Mouse (Mus musculus) mouse trophoblast stem cell (cell line): Measurements from ENCODE around the gene Atpif1.

Experiments
- in situ Hi-C, 2 experiments: fragments of 300-500 bp; cut with MseI, MboI; formaldehyde crosslinking; loops; 2 replicates in 1 of 2; 3 replicates in 1 of 2; pipeline ENCODE4 v1.15.1; 2025

The Atpif1 gene

GRCm38 (mm10) chr4:132527917-132528522 is 5.4 kb downstream of the Atpif1 start:
- in situ Hi-C loops: no loop called here

GRCm38 (mm10) chr4:132526678-132527077 is 6.8 kb downstream of the Atpif1 start:
- in situ Hi-C loops: no loop called here

DNA sequence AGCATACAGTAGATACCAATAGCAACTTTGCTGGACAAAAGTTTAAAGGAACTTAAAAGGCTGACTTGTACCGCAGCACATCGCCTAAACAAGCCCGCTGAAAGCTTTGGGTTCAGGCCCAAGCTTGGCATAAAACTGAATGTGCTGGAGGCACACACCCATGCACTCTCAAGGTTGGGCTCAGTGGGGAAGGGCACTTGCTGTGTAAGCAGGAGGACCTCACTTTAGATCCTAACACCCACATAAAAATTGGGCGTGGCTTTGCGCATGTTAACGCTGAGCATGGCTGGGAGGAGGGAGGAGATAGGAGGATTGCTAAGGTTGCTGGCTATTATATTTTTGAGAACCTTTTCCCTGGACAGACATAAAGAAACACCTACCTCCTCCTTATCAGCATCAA is 8.7 kb downstream of the Atpif1 start:
- in situ Hi-C loops: no loop called here

- in situ Hi-C loops: no loop called here
Measured at GRCm38 (mm10) chr4:132524321-132524741, 9.1 kb downstream of the Atpif1 start.

GRCm38 (mm10) chr4:132519188-132519587 is 14.3 kb downstream of the Atpif1 start:
- in situ Hi-C loops: no loop called here

GRCm38 (mm10) chr4:132518066-132518465 is 15.4 kb downstream of the Atpif1 start:
- in situ Hi-C loops: no loop called here

- in situ Hi-C loops: no loop called here
Measured at GRCm38 (mm10) chr4:132515369-132516155, 17.9 kb downstream of the Atpif1 start.

- in situ Hi-C loops: no loop called here
Measured at GRCm38 (mm10) chr4:132514555-132515135, 18.8 kb downstream of the Atpif1 start.

DNA sequence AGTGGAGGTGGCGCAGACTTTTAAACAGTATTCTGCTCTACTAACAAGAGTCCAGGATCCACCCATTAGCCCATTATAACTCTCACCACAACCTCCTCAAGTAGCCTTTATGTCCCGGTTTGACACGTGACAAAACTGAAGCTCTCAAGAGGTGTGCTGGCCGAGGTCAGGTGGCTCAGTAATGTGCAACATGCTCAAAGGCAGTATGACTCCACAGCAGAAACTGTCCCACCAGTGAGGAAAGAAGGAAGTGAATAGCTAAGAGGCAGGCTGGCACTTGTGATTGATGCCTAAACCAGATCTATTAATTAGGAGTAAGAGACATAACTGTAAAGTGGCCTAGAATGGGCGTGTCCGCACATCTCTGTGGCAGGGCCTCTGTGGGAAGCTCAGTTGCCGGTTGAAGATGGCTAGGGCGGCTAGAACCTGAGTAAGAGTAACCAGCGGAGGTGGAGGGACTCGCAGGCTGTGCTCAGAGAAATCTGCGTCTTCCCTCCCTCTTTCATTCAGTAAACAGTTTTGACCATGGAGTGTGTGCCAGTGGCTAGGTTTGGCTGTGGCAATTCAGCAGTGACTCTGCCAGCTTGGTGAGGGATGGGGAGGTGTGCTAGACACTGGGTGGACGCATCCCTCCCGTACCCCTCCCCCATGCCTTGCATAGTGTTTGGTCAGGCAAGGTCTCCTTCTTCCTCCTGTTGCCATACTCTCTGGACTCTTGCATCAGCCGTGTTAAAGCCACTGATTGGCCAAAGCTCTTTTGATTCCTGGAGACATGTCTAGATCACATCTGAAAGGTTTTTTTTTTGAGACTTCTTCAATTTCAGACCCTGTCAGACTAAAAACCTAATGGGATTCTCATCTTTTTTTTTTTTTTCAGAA is 19.8 kb downstream of the Atpif1 start:
- in situ Hi-C loops: no loop called here

DNA sequence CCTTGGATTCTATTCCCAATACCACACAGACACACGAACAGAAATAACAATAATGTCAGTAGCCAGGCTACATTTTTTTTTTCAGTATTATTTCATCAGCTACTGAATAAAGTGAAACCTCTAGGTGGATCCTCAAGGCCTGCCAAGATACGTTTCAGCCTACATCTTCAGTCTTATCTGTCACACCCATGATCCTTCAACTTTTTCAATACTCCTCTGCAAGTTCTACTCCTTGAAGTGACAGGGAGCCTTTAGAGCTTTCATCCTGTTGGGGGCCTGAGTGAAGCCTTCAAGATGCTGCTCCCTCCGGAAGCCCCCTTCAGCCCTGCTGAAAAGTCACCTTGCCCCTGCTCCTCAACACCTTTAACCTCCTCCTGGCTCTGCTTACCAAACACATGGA is 21.4 kb downstream of the Atpif1 start:
- in situ Hi-C loops: no loop called here

DNA sequence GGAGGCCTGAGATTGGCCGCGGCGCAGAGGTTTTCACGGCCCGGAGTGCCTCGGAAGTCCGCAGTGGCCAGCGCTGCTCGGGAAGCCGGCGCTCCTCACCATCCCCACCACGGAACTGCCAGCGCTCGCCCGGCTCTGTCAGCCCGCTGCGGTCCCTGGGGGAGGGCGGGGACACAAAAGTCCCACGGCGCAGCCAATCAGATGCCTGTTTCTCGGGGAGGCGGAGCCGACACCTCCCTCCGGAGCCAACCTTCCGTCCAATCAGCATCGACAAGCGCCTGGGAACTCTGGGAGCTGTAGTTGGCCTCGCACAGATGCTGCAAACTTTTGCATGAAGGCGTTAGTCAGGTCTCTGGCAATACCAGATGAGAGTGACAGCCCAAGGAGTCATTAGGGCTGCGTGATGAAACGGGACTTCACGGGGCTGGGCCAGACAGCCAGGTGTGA is 23.1 kb downstream of the Atpif1 start, which contains the start of gene Sesn2:
Gene Sesn2, minus strand, starts transcription at position 150 of the 447 bp plus-strand sequence.
- in situ Hi-C loops: no loop called here

- in situ Hi-C loops: no loop called here
Measured at GRCm38 (mm10) chr4:132509621-132510296, 23.7 kb downstream of the Atpif1 start.

- in situ Hi-C loops: no loop called here
Measured at GRCm38 (mm10) chr4:132507210-132507609, 26.2 kb downstream of the Atpif1 start.

DNA sequence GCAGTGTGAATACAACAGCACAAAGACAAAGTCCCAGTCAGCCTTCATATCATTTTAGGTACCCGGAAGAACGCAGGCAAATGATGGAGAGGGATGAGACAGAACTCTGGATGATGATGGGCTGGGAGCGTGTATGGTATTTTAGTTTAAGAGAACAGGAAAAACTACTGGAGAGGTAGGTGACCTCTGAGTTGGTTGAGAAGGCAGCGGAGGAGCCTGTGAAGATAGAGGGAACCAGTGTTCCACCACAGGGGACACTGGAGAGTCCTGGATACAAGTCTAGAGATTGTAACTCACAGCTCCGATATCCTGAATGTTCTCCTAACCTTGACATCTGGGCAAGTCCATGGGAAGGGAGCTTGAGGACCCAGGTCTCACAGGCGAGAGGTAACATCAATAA is 27.2 kb downstream of the Atpif1 start:
- in situ Hi-C loops: no loop called here

- in situ Hi-C loops: no loop called here
Measured at GRCm38 (mm10) chr4:132505800-132506199, 27.7 kb downstream of the Atpif1 start.

GRCm38 (mm10) chr4:132505034-132505738 is 28.3 kb downstream of the Atpif1 start:
- in situ Hi-C loops: no loop called here

GRCm38 (mm10) chr4:132503344-132503743 is 30.1 kb downstream of the Atpif1 start:
- in situ Hi-C loops: no loop called here

DNA sequence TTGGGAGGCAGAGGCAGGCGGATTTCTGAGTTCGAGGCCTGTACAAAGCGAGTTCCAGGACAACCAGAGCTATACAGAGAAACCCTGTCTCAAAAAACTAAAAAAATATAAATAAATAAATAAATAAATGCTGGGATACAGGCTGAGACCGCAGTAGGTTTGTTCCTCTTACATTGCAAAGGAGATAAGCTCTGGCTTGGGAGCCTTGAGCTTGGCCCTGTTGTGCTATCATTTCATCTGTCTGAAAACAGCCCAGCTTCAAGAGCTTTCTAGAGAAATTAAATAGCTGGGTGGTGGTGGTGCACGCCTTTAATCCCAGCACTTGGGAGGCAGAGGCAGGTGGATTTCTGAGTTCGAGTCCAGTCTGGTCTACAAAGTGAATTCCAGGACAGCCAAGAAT is 31.8 kb downstream of the Atpif1 start:
- in situ Hi-C loops: no loop called here

DNA sequence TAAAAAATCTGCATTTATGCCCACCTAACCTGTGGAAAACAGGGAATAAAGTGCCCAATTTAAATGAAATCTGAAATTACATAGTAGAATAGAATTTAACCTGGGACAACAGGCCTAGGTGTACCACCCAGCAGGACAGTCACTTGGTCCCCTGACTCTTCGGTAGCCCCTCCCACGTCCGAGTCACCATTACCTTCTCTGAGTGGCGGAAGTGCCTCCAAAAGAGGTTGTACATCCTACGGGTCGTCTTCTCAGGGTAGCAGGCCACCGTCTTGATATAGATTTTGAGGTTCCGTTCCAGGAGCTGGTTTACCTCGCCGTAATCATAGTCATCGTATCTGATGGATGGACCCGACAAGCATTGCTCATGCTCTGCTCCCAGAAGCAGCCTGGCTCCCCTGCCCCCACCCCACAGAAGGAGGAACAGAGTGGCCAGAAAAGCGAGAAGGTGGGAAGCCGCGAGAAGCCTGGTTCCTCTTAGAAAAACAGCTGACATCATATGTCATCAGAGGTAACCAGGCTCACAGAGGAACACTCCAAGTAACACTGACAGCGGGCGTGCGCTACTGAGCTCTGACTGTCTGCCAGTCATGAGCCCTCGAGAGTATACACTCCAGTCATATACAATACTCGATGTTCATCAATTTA is 39.1 kb downstream of the Atpif1 start:
- in situ Hi-C loops: no loop called here
